Mouse (Mus musculus): ENCODE measurements around the gene Ucn2.

DNA sequence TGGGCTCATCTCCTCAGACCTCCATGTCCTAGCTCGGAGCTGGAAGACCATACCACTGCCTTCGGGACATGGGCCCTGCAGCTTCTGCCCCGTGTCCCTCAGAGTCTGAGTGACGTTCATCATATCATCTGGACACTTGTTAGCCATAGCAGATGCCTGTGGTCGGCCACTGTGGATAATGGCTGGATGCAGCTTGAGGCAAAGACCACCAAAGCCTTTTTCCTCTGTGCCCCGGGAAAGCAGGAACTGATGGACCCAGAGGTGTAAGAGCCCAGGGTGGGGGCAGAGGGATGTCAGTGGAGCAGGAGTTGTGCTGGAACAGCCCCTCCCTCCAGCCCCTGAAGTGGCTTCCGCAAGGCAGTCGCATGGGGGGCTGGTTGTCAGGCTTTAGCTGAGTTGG is 45.9 kb downstream of the Ucn2 start:
- TF ChIP-seq CTCF (IDR thresholded peaks at IDR 0.05; ENCODE audit: insufficient read depth, low read length) (no peak), POLR2A (IDR thresholded peaks at IDR 0.05; ENCODE audit: borderline replicate concordance, extremely low read depth, low read depth, low read length) (no peak)

All from lung, adult 2 months (tissue).